Mouse (Mus musculus) spleen, postnatal 10 days (tissue): ENCODE results near the gene G3bp1.

ENCODE experiments used
- DNase-seq, 2 experiments: peaks; one replicate each; pipeline ENCODE4 v3.0.0; 2021 to 2022; ENCODE audit warnings: low spot score in 2 of 2

G3bp1 gene

GRCm38 (mm10) chr11:55545690-55546089 is 76.2 kb downstream of the G3bp1 start:
- DNase-seq = no peak
